Mouse (Mus musculus) midbrain, embryonic 11.5 days (tissue): ENCODE data around the gene Lrch3. TPM values are rescaled to one million over a fixed set of nuclear protein-coding genes. Genes with fewer than 3 reads are reported as not detected.

Experiments used
- ATAC-seq: fragments of 200-750 bp; cut with Nextera tagmentation; 2 replicates; pipeline ENCODE4 v1.8.0; 2017; ENCODE audit warnings: moderate TSS enrichment, moderate library complexity; ENCODE audit not compliant: low FRiP score
- DNase-seq: peaks from one replicate; pipeline ENCODE4 v3.0.0; 2015; ENCODE audit warnings: low spot score; ENCODE audit errors: missing footprints
- H3K27ac ChIP-seq: fragments of 300-500 bp; sonication (generic); 2 replicates; pipeline ENCODE4 v1.5.1; 2014; ENCODE audit warnings: low read depth, low read length
- H3K27me3 ChIP-seq: fragments of 300-500 bp; sonication (generic); 2 replicates; pipeline ENCODE4 v1.6.1; 2014; ENCODE audit warnings: mild to moderate bottlenecking, low read length, moderate library complexity, mixed read lengths; ENCODE audit not compliant: control insufficient read depth, insufficient read depth
- H3K36me3 ChIP-seq: fragments of 300-500 bp; sonication (generic); 2 replicates; pipeline ENCODE4 v1.6.1; 2014; ENCODE audit warnings: mild to moderate bottlenecking, low read length, moderate library complexity, mixed read lengths; ENCODE audit not compliant: control insufficient read depth, insufficient read depth
- H3K4me1 ChIP-seq: fragments of 300-500 bp; sonication (generic); 2 replicates; pipeline ENCODE4 v1.6.1; 2014; ENCODE audit warnings: low read length; ENCODE audit not compliant: control insufficient read depth, insufficient read depth
- H3K4me2 ChIP-seq: fragments of 300-500 bp; sonication (generic); 2 replicates; pipeline ENCODE4 v1.6.1; 2014; ENCODE audit warnings: mild to moderate bottlenecking, moderate library complexity
- H3K4me3 ChIP-seq: fragments of 300-500 bp; sonication (generic); 2 replicates; pipeline ENCODE4 v1.5.1; 2014; ENCODE audit warnings: low read depth, low read length
- H3K9ac ChIP-seq: fragments of 300-500 bp; sonication (generic); 2 replicates; pipeline ENCODE4 v1.6.1; 2014; ENCODE audit warnings: low read length
- H3K9me3 ChIP-seq: fragments of 300-500 bp; sonication (generic); 2 replicates; pipeline ENCODE4 v1.6.1; 2016; ENCODE audit warnings: low read length; ENCODE audit not compliant: control insufficient read depth
- WGBS: fragments of 180-500 bp; shearing (Covaris S2); extraction: QIAGEN DNeasy Blood & Tissue Kit; methylation state at CpG from one replicate; pipeline ENCODE4 v1.1.7; 2014; 5-methylcytosine and 5-hydroxymethylcytosine counted together
- polyA plus RNA-seq: library from polyadenylated mRNA; unstranded; fragments of >200 nt; fragmentation: Nextera tagmentation; extraction: Ambion mirVana; gene quantifications from 2 replicates; pipeline ENCODE4 v1.2.1, GENCODE M21; 2014

Gene Lrch3
- polyA plus RNA-seq, 1 experiment from 2014 or later, result 33.7 TPM

DNA sequence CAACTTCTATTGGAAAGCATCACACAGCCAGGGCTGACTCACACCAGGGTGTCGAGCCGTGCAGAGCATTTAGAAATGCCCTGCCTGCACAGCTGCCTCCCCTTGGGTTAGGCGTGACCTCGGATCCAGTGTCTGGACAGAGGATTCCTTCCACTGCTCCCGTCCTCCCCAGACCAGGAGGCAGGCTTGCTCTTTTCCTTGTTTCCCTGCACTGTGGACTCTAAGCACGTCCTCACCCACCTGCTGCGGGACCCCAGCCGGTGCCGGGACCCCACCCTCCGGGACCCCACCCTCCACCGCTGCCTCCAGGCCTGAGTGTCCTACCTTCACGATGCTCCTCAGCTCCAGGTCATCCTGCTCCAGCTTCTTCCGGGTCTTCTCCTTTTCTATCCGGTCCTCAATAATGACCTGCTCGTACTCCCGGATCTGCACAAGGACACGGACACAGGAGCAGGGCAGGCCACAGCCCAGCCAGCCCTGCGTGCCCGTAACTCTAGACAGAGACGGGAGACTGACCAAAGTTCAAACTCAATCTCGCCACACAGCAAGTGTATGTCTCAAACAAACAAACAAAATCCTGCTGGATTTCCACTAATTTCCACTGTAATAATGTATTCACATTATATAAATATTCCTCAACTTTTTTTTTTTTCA is 105.3 kb downstream of the Lrch3 start:
- Histone ChIP-seq H3K9ac (no peak overlapping the region), H3K9me3 (no peaks in the 10 kb centered on the region), H3K27ac (no peak overlapping the region), H3K27me3 (no peaks in the 10 kb centered on the region), H3K36me3 (no peaks in the 10 kb centered on the region), H3K4me1 (no peaks in the 10 kb centered on the region), H3K4me3 (no peak overlapping the region), H3K4me2 (no peak overlapping the region)
- WGBS, result 79% methylated on average over 21 of the region's 21 CpGs
- ATAC-seq, result no peak
- no peak for DNase-seq

DNA sequence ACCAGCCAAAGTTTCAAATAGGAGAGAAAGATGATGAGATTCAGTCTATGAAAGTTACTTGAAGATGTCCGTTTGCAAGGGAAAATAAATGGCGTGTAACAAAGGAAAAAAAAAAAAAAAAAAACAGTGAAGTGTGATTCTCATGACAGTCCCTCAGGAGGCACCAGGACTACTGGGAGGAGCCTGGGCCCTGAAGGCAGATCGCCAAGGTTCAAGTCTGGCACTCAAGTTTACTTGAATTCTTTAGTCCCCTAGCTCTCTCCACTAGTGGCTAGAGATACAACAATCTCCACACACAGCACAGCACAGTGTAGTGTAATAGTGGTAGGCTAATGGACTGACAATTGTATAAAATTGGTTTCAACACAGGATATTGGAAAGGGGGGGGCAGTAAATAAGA is 107.5 kb downstream of the Lrch3 start:
- no peaks in the 10 kb centered on the region for H3K4me1 ChIP-seq
- H3K36me3 ChIP-seq, result no peaks in the 10 kb centered on the region
- no peak overlapping the region for H3K27ac ChIP-seq
- no peaks in the 10 kb centered on the region for H3K9me3 ChIP-seq
- H3K9ac ChIP-seq, result no peak overlapping the region
- no peak overlapping the region for H3K4me3 ChIP-seq
- ATAC-seq (no peak), DNase-seq (no peak)
- H3K4me2 ChIP-seq, result no peak overlapping the region
- 91% methylated on average over 3 of the region's 3 CpGs for WGBS
- H3K27me3 ChIP-seq, result no peaks in the 10 kb centered on the region

GRCm38 (mm10) chr16:33023750-33024149 is 109.8 kb downstream of the Lrch3 start:
- Histone ChIP-seq H3K9ac (no peak overlapping the region), H3K4me1 (no peaks in the 10 kb centered on the region), H3K27me3 (no peaks in the 10 kb centered on the region), H3K9me3 (no peaks in the 10 kb centered on the region), H3K36me3 (no peaks in the 10 kb centered on the region), H3K27ac (no peak overlapping the region), H3K4me3 (no peak overlapping the region), H3K4me2 (no peak overlapping the region)
- peak; percentile 58; the same call in 1 of the 2 replicates for ATAC-seq
- DNase-seq, result peak; percentile 98
- WGBS, result 7% methylated on average over 4 of the region's 4 CpGs

GRCm38 (mm10) chr16:33024456-33025104 is 110.7 kb downstream of the Lrch3 start:
- WGBS, result 83% methylated on average over 8 of the region's 8 CpGs
- H3K4me1 ChIP-seq, result no peaks in the 10 kb centered on the region
- H3K9me3 ChIP-seq, result no peaks in the 10 kb centered on the region
- DNase-seq, result no peak
- H3K36me3 ChIP-seq, result no peaks in the 10 kb centered on the region
- H3K27me3 ChIP-seq, result no peaks in the 10 kb centered on the region
- H3K4me2 ChIP-seq, result no peak overlapping the region
- H3K4me3 ChIP-seq, result no peak overlapping the region
- ATAC-seq, result no peak
- no peak overlapping the region for H3K27ac ChIP-seq
- H3K9ac ChIP-seq, result no peak overlapping the region

GRCm38 (mm10) chr16:33026357-33026756 is 112.5 kb downstream of the Lrch3 start:
- Histone ChIP-seq H3K27ac (no peak overlapping the region), H3K4me1 (no peaks in the 10 kb centered on the region), H3K4me3 (no peak overlapping the region), H3K36me3 (no peaks in the 10 kb centered on the region), H3K9me3 (no peaks in the 10 kb centered on the region), H3K27me3 (no peaks in the 10 kb centered on the region), H3K4me2 (no peak overlapping the region), H3K9ac (no peak overlapping the region)
- DNase-seq, result no peak
- 90% methylated on average over 7 of the region's 7 CpGs for WGBS
- no peak for ATAC-seq

- no peak for DNase-seq
- Histone ChIP-seq H3K4me3 (no peak overlapping the region), H3K36me3 (no peaks in the 10 kb centered on the region), H3K4me1 (no peaks in the 10 kb centered on the region), H3K27ac (no peak overlapping the region), H3K9ac (no peak overlapping the region), H3K4me2 (no peak overlapping the region), H3K27me3 (no peaks in the 10 kb centered on the region), H3K9me3 (no peaks in the 10 kb centered on the region)
- ATAC-seq, result no peak
- WGBS, result 84% methylated on average over 4 of the region's 4 CpGs
Measured at GRCm38 (mm10) chr16:33036006-33036405, 122.1 kb downstream of the Lrch3 start.

DNA sequence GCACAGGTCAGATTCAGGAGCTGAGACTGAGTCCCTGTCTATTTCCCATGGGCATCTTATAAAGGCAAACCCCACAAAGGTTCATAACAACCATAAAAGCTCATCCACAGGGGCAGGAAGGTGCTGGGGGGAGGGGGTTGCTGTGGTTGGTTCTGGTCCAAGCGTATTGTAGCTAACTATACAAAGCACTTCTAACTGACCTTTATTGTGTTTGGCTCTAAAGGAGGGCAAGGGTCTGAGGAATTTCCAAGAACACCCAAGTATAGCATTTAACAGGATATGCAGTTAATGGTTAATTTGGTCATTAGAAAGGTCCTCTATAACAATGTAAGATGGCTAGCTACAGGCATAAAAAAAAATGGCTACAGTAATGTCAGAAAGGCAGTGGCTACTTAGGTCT is 128.8 kb downstream of the Lrch3 start:
- ATAC-seq, result no peak
- H3K4me2 ChIP-seq, result no peak overlapping the region

DNA sequence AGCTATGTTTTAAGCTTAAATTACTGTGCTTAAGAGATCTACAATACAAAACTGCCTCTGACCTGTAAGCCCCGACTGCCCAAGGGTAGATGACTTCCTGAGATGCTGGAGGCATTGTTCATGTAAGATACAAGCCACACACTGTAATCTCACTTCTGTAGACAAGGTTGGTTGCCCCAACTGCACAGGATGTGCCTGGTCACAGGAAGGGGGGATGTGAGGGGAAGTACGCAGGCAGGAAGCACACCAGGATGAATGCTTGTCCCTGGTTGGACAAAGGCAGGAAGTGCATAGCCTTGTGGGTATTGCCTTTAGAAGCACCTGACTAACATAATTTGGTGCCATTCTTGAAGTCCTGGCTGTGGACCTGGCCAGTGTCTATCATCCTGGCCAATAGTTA is 129.4 kb downstream of the Lrch3 start:
- WGBS, result 85% methylated on average over 2 of the region's 2 CpGs
- H3K4me1 ChIP-seq, result no peaks in the 10 kb centered on the region
- H3K36me3 ChIP-seq, result no peaks in the 10 kb centered on the region
- H3K4me2 ChIP-seq, result no peak overlapping the region
- H3K27ac ChIP-seq, result no peak overlapping the region
- DNase-seq (no peak), ATAC-seq (no peak)
- H3K4me3 ChIP-seq, result no peak overlapping the region
- no peak overlapping the region for H3K9ac ChIP-seq
- H3K9me3 ChIP-seq, result no peaks in the 10 kb centered on the region
- H3K27me3 ChIP-seq, result no peaks in the 10 kb centered on the region

More for the DNA sequence above, 128.8 kb downstream of the Lrch3 start:
- no peak overlapping the region for H3K27ac ChIP-seq
- no peak for DNase-seq
- no peaks in the 10 kb centered on the region for H3K4me1 ChIP-seq
- H3K36me3 ChIP-seq, result no peaks in the 10 kb centered on the region
- H3K4me3 ChIP-seq, result no peak overlapping the region
- WGBS, result 84% methylated on average over 1 of the region's 1 CpGs
- H3K9me3 ChIP-seq, result no peaks in the 10 kb centered on the region
- H3K27me3 ChIP-seq, result no peaks in the 10 kb centered on the region
- H3K9ac ChIP-seq, result no peak overlapping the region

DNA sequence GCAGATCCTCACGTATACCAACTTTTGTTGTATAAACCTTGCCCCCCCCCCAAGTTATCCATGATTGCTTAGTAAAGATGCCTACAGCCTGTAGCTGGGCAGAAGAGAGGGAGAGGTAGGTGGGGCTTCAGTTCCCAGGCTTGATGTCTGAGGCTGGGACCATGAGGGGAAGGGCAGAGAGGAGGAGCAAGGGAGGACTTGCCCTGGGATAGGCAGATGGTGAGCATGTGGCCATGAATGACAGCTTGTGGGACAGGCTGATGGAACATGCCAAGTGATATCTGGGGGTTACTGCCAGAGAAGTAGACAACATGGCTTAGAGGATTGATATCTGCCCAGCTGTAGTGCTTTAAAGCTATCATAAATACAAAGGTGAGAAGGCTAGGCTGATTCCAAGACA is 134.1 kb downstream of the Lrch3 start:
- no peak overlapping the region for H3K27ac ChIP-seq
- H3K9me3 ChIP-seq, result no peaks in the 10 kb centered on the region
- no peak overlapping the region for H3K4me2 ChIP-seq
- H3K27me3 ChIP-seq, result no peaks in the 10 kb centered on the region
- H3K4me3 ChIP-seq, result no peak overlapping the region
- H3K9ac ChIP-seq, result no peak overlapping the region
- 93% methylated on average over 1 of the region's 1 CpGs for WGBS
- H3K4me1 ChIP-seq, result no peaks in the 10 kb centered on the region
- H3K36me3 ChIP-seq, result no peaks in the 10 kb centered on the region
- DNase-seq (no peak), ATAC-seq (no peak)
